Mouse (Mus musculus): ENCODE measurements around the gene Ugdh.

Gene Ugdh

DNA sequence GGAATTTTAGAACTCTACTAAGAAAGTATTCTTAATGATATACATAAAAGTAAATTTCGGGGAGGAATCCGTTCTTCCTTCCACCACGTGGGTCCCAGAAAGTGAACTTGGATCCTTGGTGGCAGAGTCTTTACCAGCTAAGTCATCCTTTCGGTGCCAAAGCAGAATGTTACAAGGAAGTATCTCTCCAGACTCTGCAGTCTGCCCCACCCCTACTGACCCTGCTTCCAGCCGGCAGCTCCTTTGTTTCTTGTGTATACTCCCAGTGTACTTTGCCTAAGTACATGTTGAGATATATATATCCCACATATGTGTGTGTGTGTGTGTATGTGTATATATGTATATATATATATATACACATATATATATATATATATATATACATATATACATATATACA lies 6.3 kb downstream of the Ugdh start:
- in situ Hi-C loops (cut with MboI, MseI): no loop called here

DNA sequence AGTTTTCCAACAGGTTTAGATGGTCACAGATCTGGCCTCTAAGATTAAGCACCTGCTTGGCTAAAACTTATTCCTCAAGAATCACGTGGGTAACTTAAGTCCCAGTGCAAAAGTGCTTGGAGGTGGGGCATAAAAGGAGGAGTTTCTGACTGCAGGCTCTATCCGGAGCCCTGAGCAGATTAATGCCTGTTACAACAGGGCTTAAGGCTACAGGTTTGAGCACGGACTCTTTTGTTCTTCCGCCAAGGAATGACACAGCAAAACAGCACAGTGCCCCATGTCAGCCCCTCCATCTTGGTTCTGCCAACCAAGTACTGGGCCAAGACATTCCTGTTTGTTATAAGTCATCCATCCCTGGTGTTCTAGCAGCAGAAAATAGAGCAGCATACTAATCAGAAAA lies 7.4 kb downstream of the Ugdh start:
- in situ Hi-C loops (cut with MboI, MseI): no loop called here

DNA sequence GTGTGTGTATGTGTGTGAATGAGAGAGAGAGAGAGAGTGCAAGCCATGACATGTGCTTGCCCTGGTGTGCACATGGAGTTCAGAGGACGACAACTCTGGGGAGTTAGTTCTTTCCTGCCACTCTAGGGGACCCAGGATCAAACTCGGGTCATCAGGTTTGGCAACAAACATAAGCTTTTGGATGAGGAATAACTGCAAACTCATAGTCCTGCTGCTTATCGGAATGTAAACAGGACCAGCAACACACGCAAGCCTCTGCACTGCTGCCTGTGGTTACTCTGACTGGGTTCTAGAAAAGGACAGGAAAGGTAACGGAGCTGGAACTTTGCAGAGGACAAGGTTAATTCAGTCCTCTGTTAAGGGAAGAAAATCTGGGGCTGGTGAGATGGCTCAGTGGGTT lies 10.5 kb downstream of the Ugdh start:
- in situ Hi-C loops (cut with MboI, MseI): no loop called here

DNA sequence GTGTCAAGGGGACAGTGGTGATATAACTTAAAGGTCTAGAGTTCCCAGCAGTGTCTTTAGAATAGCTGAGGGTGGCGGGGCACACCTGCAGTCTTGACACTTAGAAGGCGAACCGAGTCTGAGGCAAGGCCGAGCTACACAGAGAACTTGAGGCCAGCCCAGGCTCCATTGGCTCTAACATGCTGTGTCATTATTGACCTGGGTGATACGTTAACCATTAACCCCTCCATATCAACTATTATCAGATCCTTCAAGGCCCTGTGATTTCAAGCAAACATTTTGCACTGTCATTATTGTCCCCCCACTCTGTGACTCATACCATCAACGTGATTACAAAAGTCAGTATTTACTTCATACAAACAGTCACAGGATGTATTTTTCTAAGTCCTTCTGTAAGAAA lies 11.5 kb downstream of the Ugdh start:
- in situ Hi-C loops (cut with MboI, MseI): no loop called here

DNA sequence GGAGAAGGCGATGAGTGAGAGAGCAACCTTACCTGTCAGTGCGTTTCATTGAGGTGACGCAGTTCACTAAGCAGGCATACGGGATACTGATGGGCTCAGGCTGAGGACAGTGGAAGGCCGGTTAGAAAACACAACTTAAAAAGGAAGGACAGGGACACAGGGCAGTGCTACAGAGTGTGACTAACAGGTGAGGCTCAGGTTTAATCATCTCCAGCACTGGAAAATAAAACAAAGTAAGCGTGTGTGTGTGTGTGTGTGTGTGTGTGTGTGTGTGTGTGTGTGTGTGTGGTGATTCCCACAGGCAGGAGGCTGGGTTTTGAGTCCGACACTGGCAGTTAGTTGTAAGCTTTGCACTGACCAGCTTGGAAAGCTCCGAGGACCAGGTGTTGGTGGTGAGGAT lies 12.9 kb downstream of the Ugdh start:
- in situ Hi-C loops (cut with MboI, MseI): no loop called here

DNA sequence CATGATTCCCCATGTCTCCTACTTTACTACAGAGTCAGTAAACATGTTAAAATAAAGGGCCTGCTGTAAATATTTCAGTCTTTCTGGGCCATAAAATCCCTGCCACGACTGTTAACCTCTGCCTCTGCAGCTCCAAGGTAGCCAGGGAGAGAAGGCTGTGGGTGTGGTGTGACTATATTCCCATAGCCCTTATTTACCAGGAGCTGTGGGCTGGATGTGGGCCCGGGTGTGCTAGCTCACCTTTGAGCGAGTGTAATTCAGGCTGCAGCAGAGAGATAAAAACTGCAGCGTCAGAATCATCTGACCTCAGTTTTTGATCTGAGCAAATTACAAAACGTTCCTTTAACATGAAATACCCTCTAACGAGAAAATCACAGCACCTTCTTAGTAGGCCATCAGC lies 14.9 kb downstream of the Ugdh start:
- in situ Hi-C loops (cut with MboI, MseI): no loop called here

DNA sequence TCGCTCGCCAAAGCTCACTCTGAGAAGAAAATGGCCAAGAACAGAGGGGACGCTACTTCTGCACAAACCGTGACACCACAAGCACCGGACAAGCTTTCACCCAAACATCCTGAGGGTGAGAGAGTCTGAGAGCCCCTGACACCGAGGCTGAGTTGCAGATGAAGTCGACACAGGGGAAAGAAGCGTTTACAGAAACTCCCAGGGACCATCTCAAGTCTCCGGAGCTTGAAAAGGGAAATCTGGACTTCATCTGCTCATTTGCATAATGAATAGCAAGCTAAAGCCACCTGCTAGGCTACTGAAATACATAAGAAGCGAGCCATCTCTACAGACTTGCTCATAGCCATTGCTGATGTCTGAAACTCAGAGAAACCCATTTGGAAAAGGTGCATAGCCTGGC lies 16.6 kb downstream of the Ugdh start:
- in situ Hi-C loops (cut with MboI, MseI): no loop called here

DNA sequence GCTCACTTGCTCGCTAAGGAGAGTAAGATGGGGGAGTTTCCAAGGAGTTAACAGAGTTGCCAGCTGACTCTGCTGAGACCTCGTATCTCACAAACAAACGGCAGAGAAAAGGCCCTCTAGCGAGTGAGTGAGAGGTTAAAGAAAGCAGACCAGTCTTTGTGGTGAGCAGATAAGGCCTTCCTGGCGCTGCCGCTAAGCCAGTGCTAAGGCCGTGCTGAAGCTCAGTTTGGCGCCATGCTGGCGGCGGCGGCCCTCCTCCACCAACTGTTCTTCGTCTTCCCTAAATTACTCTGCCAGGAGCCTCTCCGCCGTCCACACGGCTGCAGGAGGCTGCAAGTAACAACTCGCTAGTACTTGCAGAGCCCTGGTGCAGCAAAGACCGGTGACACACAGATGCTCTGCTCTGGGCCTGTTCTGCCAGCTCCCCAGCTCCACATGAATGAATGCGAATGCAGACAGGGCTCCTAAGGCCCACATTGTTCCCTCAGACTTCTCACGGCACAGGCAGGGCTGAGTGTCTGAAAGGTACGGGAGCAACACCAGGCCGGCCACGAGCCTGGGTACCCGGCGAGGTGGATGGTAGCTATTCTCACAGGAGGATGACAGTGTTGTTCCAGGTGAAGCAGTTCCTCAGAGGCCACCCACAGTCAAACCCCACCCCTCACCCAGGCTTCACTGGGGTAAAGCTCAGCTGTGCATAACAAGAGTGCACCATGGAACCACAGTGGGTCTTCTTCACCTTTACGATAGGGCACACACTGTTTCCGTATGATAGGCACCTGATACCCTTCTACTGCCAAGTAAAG lies 19.9 kb downstream of the Ugdh start:
- in situ Hi-C loops (cut with MboI, MseI): no loop called here

DNA sequence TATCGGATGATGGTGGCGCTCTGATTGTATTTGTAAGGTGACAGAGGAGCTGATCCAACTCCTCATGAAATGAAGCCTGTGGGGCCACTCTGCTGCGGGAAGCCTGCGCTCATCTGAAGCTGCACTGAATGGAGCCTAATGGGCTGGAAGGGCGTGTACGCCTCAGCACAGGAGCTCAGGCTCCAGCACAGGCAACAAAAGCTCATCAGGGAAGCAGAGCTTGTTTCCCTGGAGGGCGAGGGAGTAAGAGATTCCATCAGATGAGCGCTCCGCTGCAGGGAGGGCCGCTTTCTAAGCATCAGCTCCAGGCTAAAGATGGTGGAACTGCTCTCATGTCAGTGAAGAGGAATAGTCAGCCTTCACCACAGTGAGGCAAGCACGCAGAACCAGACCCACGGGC lies 27.8 kb downstream of the Ugdh start:
- in situ Hi-C loops (cut with MboI, MseI): no loop called here

DNA sequence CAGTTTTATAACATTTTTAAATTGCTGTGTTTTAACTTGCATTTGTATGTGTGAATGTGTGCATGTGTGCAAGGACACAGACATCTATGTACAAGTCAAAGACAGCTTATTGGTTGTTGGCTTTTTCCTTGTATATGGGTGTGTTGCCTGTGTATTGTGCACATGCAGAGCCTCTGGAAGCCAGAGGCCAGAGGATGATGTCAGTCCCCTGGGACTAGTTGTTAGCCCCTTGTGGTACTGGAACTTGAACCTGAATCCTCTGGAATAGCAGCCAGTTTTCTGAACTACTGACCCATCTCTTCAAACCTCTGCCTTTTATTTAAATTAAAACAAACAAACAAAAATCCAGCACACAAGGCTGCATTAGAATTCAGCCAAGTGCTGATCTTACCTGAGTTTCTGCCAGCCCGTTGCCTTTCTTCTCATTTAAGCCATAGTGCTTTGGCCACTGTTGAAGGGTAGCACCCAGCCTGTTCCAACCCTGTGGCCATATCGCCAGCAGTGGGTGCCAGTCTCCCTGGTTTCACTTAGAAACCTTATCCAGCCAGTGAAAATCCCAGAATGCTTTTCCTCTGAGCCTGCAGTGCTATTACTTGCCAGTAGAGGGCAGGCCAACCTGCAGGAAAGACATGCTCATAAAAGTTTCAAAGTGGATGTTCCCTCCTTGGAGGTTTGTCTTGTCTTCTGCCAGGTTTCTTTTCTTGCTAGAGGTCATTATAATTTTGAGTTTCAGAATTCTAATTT lies 34.3 kb downstream of the Ugdh start:
- in situ Hi-C loops (cut with MboI, MseI): no loop called here

DNA sequence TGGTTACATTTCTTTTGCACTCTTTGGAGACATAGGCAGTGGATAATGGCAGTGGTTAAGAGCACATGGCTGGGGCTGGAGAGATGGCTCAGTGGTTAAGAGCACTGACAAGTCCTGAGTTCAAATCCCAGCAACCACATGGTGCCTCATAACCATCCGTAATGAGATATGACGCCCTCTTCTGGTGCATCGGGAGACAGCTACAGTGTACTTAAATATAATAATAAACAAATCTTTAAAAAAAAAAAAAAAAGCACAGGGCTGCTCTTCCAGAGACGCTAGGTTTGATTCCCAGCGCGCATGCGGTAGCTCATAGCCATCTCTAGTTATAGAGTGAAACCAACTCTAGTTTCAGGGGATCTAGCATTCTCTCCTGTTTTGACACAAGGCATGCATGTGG lies 41.3 kb downstream of the Ugdh start:
- in situ Hi-C loops (cut with MboI, MseI): no loop called here

DNA sequence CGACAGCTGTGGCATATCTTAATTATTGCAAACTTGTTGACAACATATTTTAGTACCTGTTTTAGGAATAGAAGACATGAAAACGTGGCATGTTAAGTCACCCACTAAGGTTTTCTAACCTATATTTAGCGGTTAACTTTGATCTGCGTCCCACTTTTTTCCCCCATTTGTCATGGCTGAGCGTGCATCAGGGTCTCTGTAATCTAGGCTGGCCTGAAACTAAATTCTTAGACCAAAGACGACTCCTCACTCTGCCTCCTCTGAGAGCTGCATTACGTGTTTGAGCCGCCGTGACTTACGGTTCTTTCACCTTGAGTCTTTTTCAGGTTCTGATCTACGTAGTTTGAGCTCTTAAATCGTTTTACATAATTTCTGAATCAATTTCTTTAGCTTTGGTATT lies 44.0 kb downstream of the Ugdh start:
- in situ Hi-C loops (cut with MboI, MseI): no loop called here

DNA sequence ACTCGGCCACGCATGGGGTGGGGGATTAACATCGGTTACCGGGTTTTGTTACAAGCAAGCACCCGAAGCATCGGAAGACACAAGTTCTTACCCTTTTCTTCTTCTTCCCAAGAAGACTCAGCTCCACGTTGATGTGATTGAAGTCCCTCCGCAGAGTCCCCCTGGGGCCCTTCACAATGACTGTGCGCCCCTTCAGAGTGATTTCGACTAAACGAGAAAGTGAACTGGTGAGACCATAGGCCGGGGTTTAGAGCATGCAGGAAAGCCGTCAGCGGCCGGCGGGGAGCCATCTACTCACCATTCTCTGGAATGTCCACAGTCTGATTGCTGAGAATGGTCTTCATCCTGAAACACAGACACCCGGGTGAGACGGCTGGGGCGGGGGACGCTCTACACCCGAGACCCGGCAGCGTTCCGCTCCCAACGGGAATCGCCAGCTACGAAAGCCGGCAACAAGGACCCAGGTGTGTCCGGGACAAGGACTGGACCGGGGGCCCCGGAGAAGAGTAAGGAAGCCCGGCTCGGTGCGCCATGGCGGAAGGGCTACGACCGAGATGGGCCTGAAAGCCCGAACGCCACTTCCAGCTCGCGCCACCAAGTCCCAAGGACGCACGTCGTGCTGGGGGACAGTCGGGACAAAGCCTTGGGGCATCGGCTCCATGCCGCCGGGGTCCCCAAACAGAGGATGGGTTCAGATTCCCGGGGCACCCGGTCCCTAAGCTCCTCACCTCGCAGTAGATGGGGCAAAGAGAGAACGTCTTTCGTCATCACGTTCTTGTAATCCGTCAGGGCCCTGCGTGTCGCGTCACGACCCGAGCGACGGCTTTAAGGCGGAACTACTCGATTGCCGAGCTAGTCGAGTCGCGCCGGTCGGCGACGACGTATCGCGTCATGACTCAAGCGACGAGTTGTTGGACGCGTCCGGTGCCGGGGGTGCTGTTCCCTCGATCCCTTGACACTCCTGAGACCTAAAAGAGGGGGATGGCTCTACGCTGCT lies 44.8 kb downstream of the Ugdh start, which contains the start of the genes Rpl9 and Lias:
Gene Rpl9, minus strand, starts transcription at position 797 of the 997 bp plus-strand sequence.
Gene Lias, plus strand, starts transcription at position 850 of the 997 bp plus-strand sequence.
- in situ Hi-C loops (cut with MboI, MseI): no loop called here

DNA sequence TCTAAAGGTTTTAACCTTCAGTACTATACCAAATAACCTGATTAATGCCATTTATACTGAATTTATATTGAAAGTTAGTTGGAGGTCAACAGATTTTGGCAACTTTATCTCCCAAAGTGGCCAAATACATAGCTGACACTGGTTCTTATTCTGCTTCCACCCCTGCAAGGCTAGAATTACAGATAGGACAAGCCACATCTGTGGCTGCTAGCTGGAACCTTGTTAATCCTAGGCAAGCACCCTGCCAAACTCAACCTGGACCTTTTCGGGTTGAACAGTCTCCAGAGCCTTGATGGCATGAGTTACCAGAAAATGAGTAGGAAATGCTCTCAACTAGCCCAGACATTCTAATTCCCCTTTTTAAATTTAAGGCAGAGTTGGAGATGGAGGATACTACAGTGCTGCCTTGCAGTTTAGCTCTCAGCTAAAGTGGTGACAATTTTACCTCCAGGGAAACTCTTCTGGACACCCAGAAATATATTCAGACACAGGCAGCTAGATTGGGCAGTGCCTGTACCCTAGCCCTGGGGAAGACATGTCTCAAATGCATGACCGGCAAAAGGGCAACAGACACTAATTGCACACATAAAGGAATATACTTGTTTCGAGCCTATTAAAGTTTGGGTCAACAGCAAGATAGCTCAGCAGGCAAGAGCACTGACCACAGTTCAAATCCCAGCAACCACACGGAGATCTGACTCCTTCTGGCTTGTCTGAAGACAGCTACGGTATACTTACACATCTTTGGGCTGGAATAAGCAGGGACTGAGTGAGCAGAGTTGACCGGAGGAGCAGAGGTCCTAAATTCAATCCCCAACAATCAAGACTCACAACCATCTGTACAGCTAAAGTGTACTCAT lies 48.5 kb downstream of the Ugdh start:
- in situ Hi-C loops (cut with MboI, MseI): no loop called here

DNA sequence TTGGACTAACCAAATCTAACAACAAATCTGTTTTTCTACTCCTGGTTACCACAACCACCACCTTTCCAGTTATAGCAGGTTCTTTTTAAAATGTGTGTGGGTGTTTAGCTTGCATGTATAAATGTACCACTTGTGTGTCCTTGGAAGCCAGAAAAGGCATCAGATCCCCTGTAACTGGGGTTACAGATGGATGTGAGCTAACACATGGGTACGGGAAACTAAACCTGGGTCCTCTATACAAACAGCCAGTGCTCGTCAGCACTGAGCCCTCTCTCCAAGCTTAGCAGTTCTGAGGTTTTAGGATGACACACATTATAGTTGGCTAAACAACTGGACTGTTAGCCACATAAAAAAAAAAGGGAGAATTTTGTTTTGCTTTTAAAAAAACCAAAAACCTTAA lies 50.0 kb downstream of the Ugdh start:
- in situ Hi-C loops (cut with MboI, MseI): no loop called here

DNA sequence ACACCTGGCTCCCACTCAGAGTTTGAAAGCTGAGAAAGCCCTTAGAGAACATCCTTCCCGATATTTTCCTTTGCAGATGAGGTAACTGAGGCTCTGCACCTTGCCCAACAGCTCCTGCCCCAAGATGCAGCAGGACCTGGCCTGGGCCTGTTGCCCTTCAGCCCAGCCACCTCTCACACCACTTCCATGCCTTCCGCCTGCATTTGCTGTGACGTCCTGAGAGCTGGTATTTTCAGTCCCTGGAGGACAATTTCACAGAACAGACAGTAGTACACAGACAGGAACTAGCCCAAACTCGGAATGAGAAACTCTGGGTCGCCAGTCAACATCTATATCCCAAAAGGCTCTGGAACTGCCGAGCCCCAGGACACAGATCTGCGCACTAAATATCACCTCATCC lies 61.0 kb downstream of the Ugdh start:
- in situ Hi-C loops (cut with MboI, MseI): no loop called here

DNA sequence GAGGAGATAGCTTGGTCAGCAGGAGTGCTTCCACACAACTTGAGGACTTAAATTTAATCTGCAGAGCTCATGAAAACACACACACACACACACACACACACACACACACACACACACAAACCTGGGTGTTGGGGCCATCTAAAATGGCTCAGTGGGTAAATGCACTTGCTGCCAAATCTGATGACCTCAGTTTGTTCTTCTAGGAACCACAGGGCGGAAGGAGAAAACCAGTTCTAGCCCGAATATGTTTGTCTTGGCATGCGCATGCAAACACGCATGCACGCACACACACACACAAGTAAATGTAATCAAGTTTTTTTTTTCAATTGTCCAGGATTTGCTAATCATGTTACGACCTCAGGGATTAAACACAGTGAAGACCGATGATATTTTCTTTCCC lies 64.2 kb downstream of the Ugdh start:
- in situ Hi-C loops (cut with MboI, MseI): no loop called here

DNA sequence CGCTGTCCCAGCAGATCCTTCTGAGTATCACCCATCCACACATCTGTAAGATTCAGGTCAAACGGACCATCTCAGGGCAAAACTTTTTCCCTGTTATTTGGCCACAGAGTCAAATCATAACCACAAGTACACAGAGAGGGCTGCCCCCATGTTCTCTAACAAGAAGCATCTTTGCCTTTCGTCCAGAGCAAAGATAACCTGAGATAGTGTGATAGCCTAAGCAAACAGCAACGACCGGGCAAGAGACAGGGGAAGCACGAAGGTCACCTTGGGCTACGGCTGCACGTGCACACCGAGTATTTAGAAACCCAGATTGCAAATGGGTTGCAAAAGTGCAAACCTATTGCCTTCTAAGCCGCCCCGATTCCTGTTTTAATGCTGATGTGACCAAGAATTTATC lies 67.9 kb downstream of the Ugdh start:
- in situ Hi-C loops (cut with MboI, MseI): no loop called here
